Mouse (Mus musculus) heart, adult 18-20 months (tissue): ENCODE measurements at regions not wholly inside any gene's neighbourhood (a gene's known extent, or its start where the extent isn't known, plus 50 kb on each side); places are given as distances from the start of the nearest gene placed in this dataset.

Source experiments
- DNase-seq, 2 experiments: peaks; one replicate each; pipeline ENCODE4 v3.0.0; 2021 to 2022; ENCODE audit warnings: mixed read lengths in 1 of 2

GRCm38 (mm10) chr2:77358176-77358575, 77.8 kb upstream of the Sestd1 start:
- DNase-seq, result peak in 1 of 2 experiments; percentile 9

GRCm38 (mm10) chr2:77356798-77357197, 76.4 kb upstream of the Sestd1 start:
- no peak for DNase-seq

GRCm38 (mm10) chr2:77351987-77352628, 71.7 kb upstream of the Sestd1 start:
- DNase-seq, result no peak

GRCm38 (mm10) chr2:77347027-77347426, 66.6 kb upstream of the Sestd1 start:
- DNase-seq, result no peak

GRCm38 (mm10) chr2:77343736-77344440, 63.5 kb upstream of the Sestd1 start:
- DNase-seq, result peak in 1 of 2 experiments; percentile 18

- DNase-seq, result peak in 1 of 2 experiments; percentile 12
Measured at GRCm38 (mm10) chr2:77342416-77342815, 62.0 kb upstream of the Sestd1 start.

- peak; percentile 93 to 99 for DNase-seq
Measured at GRCm38 (mm10) chr2:77341575-77342332, 61.4 kb upstream of the Sestd1 start.

GRCm38 (mm10) chr2:77340076-77340475, 59.7 kb upstream of the Sestd1 start:
- DNase-seq, result no peak

- DNase-seq, result no peak
Measured at GRCm38 (mm10) chr2:77337786-77338406, 57.5 kb upstream of the Sestd1 start.

GRCm38 (mm10) chr2:77337318-77337717, 56.9 kb upstream of the Sestd1 start:
- no peak for DNase-seq

GRCm38 (mm10) chr2:77336810-77337209, 56.4 kb upstream of the Sestd1 start:
- DNase-seq, result no peak

- no peak for DNase-seq
Measured at GRCm38 (mm10) chr2:77334706-77335105, 54.3 kb upstream of the Sestd1 start.

- no peak for DNase-seq
Measured at GRCm38 (mm10) chr2:77333394-77334079, 53.1 kb upstream of the Sestd1 start.
